Mouse (Mus musculus) limb, embryonic 11.5 days (tissue): ENCODE data around the gene Cfap70. TPM values are rescaled to one million over a fixed set of nuclear protein-coding genes. Genes with fewer than 3 reads are reported as not detected.

ENCODE experiments used
- ATAC-seq: fragments of 200-750 bp; cut with Nextera tagmentation; 2 replicates; pipeline ENCODE4 v1.8.0; 2017; ENCODE audit warnings: low read depth; ENCODE audit not compliant: insufficient number of reproducible peaks, low FRiP score, low TSS enrichment
- DNase-seq: peaks from one replicate; pipeline ENCODE4 v3.0.0-alpha.2; 2015; ENCODE audit warnings: low spot score
- H3K27ac ChIP-seq: fragments of 300-500 bp; sonication (generic); replicated peaks from 2 replicates; pipeline ENCODE4 v1.5.1; 2014; ENCODE audit warnings: low read depth, mild to moderate bottlenecking, low read length
- H3K27me3 ChIP-seq: fragments of 300-500 bp; sonication (generic); 2 replicates; pipeline ENCODE4 v1.6.1; 2014; ENCODE audit warnings: mild to moderate bottlenecking, low read length, mixed read lengths; ENCODE audit not compliant: control insufficient read depth, insufficient read depth
- H3K36me3 ChIP-seq: fragments of 300-500 bp; sonication (generic); 2 replicates; pipeline ENCODE4 v1.6.1; 2014; ENCODE audit warnings: mild to moderate bottlenecking, low read length, moderate library complexity, mixed read lengths; ENCODE audit not compliant: control insufficient read depth, insufficient read depth
- H3K4me1 ChIP-seq: fragments of 300-500 bp; sonication (generic); 2 replicates; pipeline ENCODE4 v1.6.1; 2014; ENCODE audit warnings: low read length, mixed read lengths; ENCODE audit not compliant: control insufficient read depth, insufficient read depth
- H3K4me2 ChIP-seq: fragments of 300-500 bp; sonication (generic); 2 replicates; pipeline ENCODE4 v1.6.1; 2014; ENCODE audit warnings: low read depth, mild to moderate bottlenecking, moderate library complexity; ENCODE audit not compliant: severe bottlenecking
- H3K4me3 ChIP-seq: fragments of 300-500 bp; sonication (generic); 2 replicates; pipeline ENCODE4 v1.5.1; 2014; ENCODE audit warnings: low read depth, low read length
- H3K9ac ChIP-seq: fragments of 300-500 bp; sonication (generic); 2 replicates; pipeline ENCODE4 v1.6.1; 2014; ENCODE audit warnings: mild to moderate bottlenecking, low read length
- H3K9me3 ChIP-seq: fragments of 300-500 bp; sonication (generic); 2 replicates; pipeline ENCODE4 v1.6.1; 2016; ENCODE audit warnings: low read length; ENCODE audit not compliant: control insufficient read depth
- WGBS: fragments of 180-500 bp; shearing (Covaris S2); extraction: QIAGEN DNeasy Blood & Tissue Kit; methylation state at CpG from one replicate; pipeline ENCODE4 v1.1.7; 2014; 5-methylcytosine and 5-hydroxymethylcytosine counted together
- polyA plus RNA-seq: library from polyadenylated mRNA; unstranded; fragments of >200 nt; fragmentation: Nextera tagmentation; extraction: Ambion mirVana; gene quantifications from 2 replicates; pipeline ENCODE4 v1.2.1, GENCODE M21; 2014

Cfap70 gene
- polyA plus RNA-seq, 1 experiment from 2014 or later, result 0.23 TPM

- H3K27me3 ChIP-seq, result no peaks in the 10 kb centered on the region
- H3K4me1 ChIP-seq, result no peaks in the 10 kb centered on the region
- ATAC-seq, result no peak
- H3K4me2 ChIP-seq, result no peak overlapping the region
- H3K36me3 ChIP-seq, result no peaks in the 10 kb centered on the region
- WGBS, result 55% methylated on average over 4 of the region's 4 CpGs
- no peak overlapping the region for H3K27ac ChIP-seq
- DNase-seq, result peak; percentile 36
- no peaks in the 10 kb centered on the region for H3K9me3 ChIP-seq
- H3K9ac ChIP-seq, result no peak overlapping the region
- no peak overlapping the region for H3K4me3 ChIP-seq
Observed at GRCm38 (mm10) chr14:20398864-20399263, 53.2 kb downstream of the Cfap70 start.

DNA sequence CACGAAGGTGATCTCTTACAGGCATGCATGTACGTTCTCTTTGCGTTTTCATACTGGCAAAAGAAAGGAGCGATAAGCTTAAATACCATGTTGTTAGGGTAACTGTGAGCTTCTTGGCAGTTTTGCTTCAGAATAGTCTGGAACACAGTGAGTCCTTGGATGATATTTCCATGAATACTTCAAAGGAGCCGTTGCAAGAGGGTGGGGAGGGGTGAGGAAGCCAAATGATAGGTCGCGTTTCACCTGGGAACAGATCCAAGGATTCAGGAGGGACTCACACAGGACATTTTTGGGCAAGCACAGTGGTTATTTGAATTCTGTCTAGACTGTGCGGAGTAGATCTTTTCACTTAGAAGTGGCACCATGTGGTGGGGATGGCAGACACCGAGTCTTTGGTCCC is 54.8 kb downstream of the Cfap70 start:
- no peaks in the 10 kb centered on the region for H3K36me3 ChIP-seq
- no peak for ATAC-seq
- DNase-seq, result no peak
- no peak overlapping the region for H3K4me2 ChIP-seq
- no peaks in the 10 kb centered on the region for H3K27me3 ChIP-seq
- H3K9ac ChIP-seq, result no peak overlapping the region
- H3K4me3 ChIP-seq, result no peak overlapping the region
- no peaks in the 10 kb centered on the region for H3K4me1 ChIP-seq
- no peak overlapping the region for H3K27ac ChIP-seq
- no peaks in the 10 kb centered on the region for H3K9me3 ChIP-seq
- 84% methylated on average over 9 of the region's 9 CpGs for WGBS

GRCm38 (mm10) chr14:20393205-20393913 is 58.7 kb downstream of the Cfap70 start, which contains the start of gene Mrps16:
Mrps16 (minus strand) TSS chr14:20393634.
- WGBS, result under 1% methylated on average over 67 of the region's 68 CpGs
- H3K9ac ChIP-seq, result peak within 1 kb of the TSS; percentile 83

DNA sequence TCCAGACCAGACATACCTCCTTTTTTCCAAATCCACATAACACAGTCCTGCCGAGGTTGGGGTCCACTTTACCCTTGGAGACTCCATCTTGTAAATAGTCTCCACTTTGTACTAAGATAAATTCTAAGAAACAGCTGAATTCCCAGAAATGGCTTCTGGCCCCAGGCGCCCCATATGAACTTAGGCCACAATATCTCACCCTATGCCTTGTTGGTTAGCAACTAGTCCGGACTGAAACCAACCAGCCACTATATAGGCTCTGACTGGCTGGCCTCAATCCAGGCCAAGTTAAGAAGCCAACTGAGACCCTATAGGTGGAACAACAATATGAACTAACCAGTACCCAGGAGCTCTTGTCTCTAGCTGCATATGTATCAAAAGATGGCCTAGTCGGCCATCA is 59.7 kb downstream of the Cfap70 start:
- Histone ChIP-seq H3K27ac (no peak overlapping the region), H3K27me3 (no peaks in the 10 kb centered on the region), H3K4me1 (peaks cover 9% of the 10 kb centered on the region), H3K9ac (no peak overlapping the region), H3K9me3 (no peaks in the 10 kb centered on the region), H3K4me3 (no peak overlapping the region), H3K4me2 (no peak overlapping the region; the same call in 1 of the 2 replicates), H3K36me3 (peaks cover 6% of the 10 kb centered on the region)
- DNase-seq (no peak), ATAC-seq (no peak)
- WGBS, result 92% methylated on average over 4 of the region's 4 CpGs

More at GRCm38 (mm10) chr14:20393205-20393913, 58.7 kb downstream of the Cfap70 start, which contains the start of gene Mrps16:
- no peaks in the 10 kb centered on the region for H3K9me3 ChIP-seq
- ATAC-seq (peak; percentile 96), DNase-seq (peak; percentile 95)
- H3K27me3 ChIP-seq, result no peaks in the 10 kb centered on the region
- H3K4me2 ChIP-seq, result peak within 1 kb of the TSS; percentile 57
- peak within 1 kb of the TSS; percentile 73 for H3K27ac ChIP-seq
- H3K4me1 ChIP-seq, result 0 out of 2 replicates have a peak, but pooled peaks cover 2% of the 10 kb centered on the region
- peaks cover 4% of the 10 kb centered on the region for H3K36me3 ChIP-seq
- peak within 1 kb of the TSS; percentile 74 for H3K4me3 ChIP-seq

GRCm38 (mm10) chr14:20389446-20390079 is 62.5 kb downstream of the Cfap70 start:
- DNase-seq, result no peak
- no peak overlapping the region for H3K27ac ChIP-seq
- no peak for ATAC-seq
- no peaks in the 10 kb centered on the region for H3K27me3 ChIP-seq
- H3K4me3 ChIP-seq, result peak overlapping the region; percentile 89
- H3K36me3 ChIP-seq, result peaks cover 6% of the 10 kb centered on the region
- no peak overlapping the region; the same call in 1 of the 2 replicates for H3K9ac ChIP-seq
- H3K9me3 ChIP-seq, result no peaks in the 10 kb centered on the region
- H3K4me1 ChIP-seq, result peaks cover 19% of the 10 kb centered on the region
- H3K4me2 ChIP-seq, result peak overlapping the region; percentile 77
- WGBS, result 91% methylated on average over 8 of the region's 8 CpGs

DNA sequence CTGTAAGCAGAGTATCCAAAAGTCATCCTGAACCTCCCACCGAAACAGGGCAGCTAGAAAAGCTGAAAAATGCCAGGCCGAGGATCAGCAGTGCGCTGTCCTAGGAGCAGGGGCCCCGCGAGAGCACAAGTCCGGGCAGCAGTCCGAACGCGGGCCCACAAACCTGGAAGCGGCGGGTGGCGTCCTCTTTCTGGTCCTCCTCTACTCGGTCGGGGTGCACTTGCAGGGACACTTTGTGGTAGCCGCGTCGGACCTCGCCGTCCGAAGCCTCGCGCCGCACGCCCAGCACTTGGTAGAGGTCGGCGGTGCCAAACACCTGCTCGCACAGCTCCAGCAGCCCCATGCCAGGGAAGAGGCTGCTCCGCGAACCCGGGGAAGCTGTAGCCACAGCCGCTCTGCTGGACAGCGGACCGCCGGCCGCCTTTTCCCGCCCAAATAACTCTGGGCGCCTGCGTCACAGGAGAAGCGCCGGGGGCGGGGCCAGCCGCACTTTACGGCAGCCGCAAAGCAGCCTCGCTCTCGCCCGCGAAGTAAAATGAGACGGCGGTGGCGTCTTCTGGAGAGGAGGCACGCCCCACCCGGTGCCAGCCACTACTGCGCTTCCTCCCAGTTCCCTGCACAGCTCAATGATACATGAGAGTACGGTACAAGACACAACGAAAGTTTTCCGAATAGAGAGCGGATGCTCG is 63.4 kb downstream of the Cfap70 start, which contains the start of gene Dnajc9:
TSS of gene Dnajc9 (minus strand) at position 470 of the 689 bp plus-strand sequence.
- WGBS, result under 1% methylated on average over 59 of the region's 59 CpGs
- peaks cover 8% of the 10 kb centered on the region for H3K36me3 ChIP-seq
- peak; percentile 72 for ATAC-seq

DNA sequence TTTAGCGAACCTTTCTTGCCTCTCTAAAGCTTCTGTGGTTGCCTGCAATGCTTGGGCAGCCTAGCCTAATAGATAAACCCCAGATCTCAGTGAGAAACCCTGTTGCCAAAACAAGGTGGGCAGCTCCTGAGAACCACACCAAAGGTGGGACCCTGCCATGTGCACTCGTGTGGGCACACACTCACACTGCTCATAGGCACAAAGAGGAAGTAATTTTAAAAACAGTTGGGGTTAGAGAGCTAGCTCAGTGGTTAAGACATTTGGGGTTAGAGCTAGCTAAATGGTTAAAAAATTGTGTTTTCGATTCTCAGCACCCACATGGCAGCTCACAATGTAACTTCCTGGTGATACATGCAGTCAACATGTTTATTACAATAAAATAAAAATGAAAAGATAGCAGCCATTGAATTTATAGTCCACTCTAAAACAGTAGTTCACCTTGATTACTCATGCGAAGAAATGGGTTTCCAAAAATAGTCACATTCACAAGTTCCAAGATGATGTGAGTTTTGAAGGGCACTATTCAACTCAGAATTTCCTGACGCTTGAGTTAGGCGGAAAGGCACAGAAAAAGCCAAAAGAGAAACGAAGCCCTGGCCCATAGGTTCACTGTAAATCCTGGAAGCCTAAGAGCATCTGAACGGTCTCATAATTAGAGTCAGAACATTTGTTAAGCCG is 72.1 kb downstream of the Cfap70 start:
- ATAC-seq (no peak), DNase-seq (no peak)
- Histone ChIP-seq H3K27ac (no peak overlapping the region), H3K27me3 (no peaks in the 10 kb centered on the region), H3K9me3 (no peaks in the 10 kb centered on the region), H3K9ac (no peak overlapping the region), H3K36me3 (peaks cover 4% of the 10 kb centered on the region; the same call in 1 of the 2 replicates), H3K4me1 (no peaks in the 10 kb centered on the region), H3K4me3 (no peak overlapping the region), H3K4me2 (no peak overlapping the region)
- 95% methylated on average over 9 of the region's 9 CpGs for WGBS

More for the DNA sequence above, 63.4 kb downstream of the Cfap70 start, which contains the start of gene Dnajc9:
- Histone ChIP-seq H3K9me3 (no peaks in the 10 kb centered on the region), H3K27ac (peak within 1 kb of the TSS; percentile 48), H3K4me1 (peaks cover 19% of the 10 kb centered on the region), H3K27me3 (no peaks in the 10 kb centered on the region), H3K4me2 (peak within 1 kb of the TSS; percentile 77), H3K9ac (peak within 1 kb of the TSS; percentile 79), H3K4me3 (peak within 1 kb of the TSS; percentile 89)
- DNase-seq, result peak; percentile 93
